Mouse (Mus musculus) ES-E14 (cell line): ENCODE measurements around the gene Cfap44. TPM values are rescaled to one million over a fixed set of nuclear protein-coding genes. Genes with fewer than 3 reads are reported as not detected.

ENCODE experiments used
- DNase-seq: peaks from one replicate; pipeline ENCODE4 v3.0.0-alpha.2; 2013; ENCODE audit warnings: low read depth, low spot score
- H3K27ac ChIP-seq: 2 replicates; pipeline ENCODE4 v1.5.1; 2012; ENCODE audit warnings: low read depth, mild to moderate bottlenecking, low read length, moderate library complexity, mixed read lengths; ENCODE audit not compliant: poor library complexity, insufficient read depth, severe bottlenecking
- H3K36me3 ChIP-seq: 2 replicates; pipeline ENCODE4 v1.6.1; 2012; ENCODE audit warnings: mild to moderate bottlenecking, low read length, moderate library complexity, mixed read lengths; ENCODE audit not compliant: control insufficient read depth, poor library complexity, insufficient read depth, severe bottlenecking
- H3K4me1 ChIP-seq, 2 experiments: fragments of 150-350 bp in 1 of 2; sonication (generic) in 1 of 2; 2 replicates each; pipeline ENCODE4 v1.6.1; 2012; ENCODE audit warnings: low read length in 2 of 2, mild to moderate bottlenecking in 1 of 2, mixed read lengths in 1 of 2; ENCODE audit not compliant: control insufficient read depth in 2 of 2, insufficient read depth in 2 of 2, poor library complexity in 1 of 2
- H3K4me3 ChIP-seq, 2 experiments: fragments of 150-350 bp in 1 of 2; sonication (generic) in 1 of 2; 2 replicates each; pipeline ENCODE4 v1.5.1; 2012; ENCODE audit warnings: low read length in 2 of 2, low read depth in 1 of 2, mild to moderate bottlenecking in 1 of 2, mixed read lengths in 1 of 2; ENCODE audit not compliant: insufficient read depth in 1 of 2, poor library complexity in 1 of 2, severe bottlenecking in 1 of 2
- H3K9ac ChIP-seq: 2 replicates; pipeline ENCODE4 v1.6.1; 2012; ENCODE audit warnings: low read depth, mild to moderate bottlenecking, low read length, mixed read lengths; ENCODE audit not compliant: poor library complexity, insufficient read depth, severe bottlenecking
- H3K9me3 ChIP-seq: fragments of 150-350 bp; sonication (generic); 2 replicates; pipeline ENCODE4 v1.6.1; 2012; ENCODE audit warnings: low read depth, mild to moderate bottlenecking, low read length; ENCODE audit not compliant: control insufficient read depth, insufficient read depth
- CHD2 ChIP-seq: IDR thresholded peaks from 2 replicates; pipeline ENCODE4 v1.6.1; 2014; ENCODE audit warnings: mild to moderate bottlenecking, low read depth, low read length, inconsistent platforms
- HCFC1 ChIP-seq: IDR thresholded peaks from 2 replicates; pipeline ENCODE4 v1.6.1; 2012; ENCODE audit warnings: low read length, inconsistent platforms, borderline replicate concordance; ENCODE audit not compliant: insufficient read depth
- MAFK ChIP-seq: IDR thresholded peaks from 2 replicates; pipeline ENCODE4 v1.6.1; 2014; ENCODE audit warnings: mild to moderate bottlenecking, low read depth, low read length, inconsistent platforms; ENCODE audit not compliant: insufficient read depth
- ZC3H11A ChIP-seq: IDR thresholded peaks from 2 replicates; pipeline ENCODE4 v1.6.1; 2012; ENCODE audit warnings: low read depth, mild to moderate bottlenecking, inconsistent platforms, low read length, borderline replicate concordance
- ZNF384 ChIP-seq: IDR thresholded peaks from 2 replicates; pipeline ENCODE4 v1.6.1; 2012; ENCODE audit warnings: low read depth, low read length, inconsistent platforms
- in situ Hi-C, 2 experiments: fragments of 600-800 bp; cut with MboI; formaldehyde crosslinking; loops; one replicate each; pipeline ENCODE4 v1.15.1; 2025; ENCODE audit warnings: low sequenced_read_pairs in 2 of 2, inconsistent platforms in 1 of 2; ENCODE audit not compliant: unreplicated experiment in 2 of 2
- total RNA-seq: library from RNA; depleted of rRNA; stranded (reverse); fragments of 300-350 nt; gene quantifications from 2 replicates; pipeline ENCODE4 v1.2.3, GENCODE M21; 2012

Cfap44 gene
- total RNA-seq, 1 experiment = 0.22 TPM

DNA sequence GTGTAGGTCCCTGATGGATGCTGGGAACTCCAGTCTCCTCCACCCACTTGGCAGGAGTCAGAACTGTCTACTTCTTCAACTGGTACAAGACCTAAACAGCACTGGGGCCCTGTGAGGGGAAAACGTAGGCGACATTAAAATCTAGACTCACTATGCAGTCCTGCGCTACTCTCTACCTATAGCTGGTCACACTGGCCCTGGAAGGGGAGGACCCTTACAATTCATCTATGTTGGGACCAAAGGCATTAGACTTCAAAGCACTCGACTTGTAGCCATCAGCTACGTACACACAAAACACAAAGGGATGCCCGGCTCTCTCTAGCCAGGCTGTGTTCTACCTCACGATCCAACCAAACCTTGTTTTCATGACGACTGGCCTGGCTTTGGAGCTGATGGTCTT, 91.1 kb downstream of the Cfap44 start:
- Histone ChIP-seq H3K9me3 (no peaks in the 10 kb centered on the region), H3K36me3 (no peaks in the 10 kb centered on the region; the same call in 1 of the 2 replicates), H3K27ac (no peak overlapping the region), H3K4me1 (peaks cover 0 to 2% of the 10 kb centered on the region in 2 experiments; a peak in 1 of 4 replicates), H3K4me3 (no peak overlapping the region), H3K9ac (no peak overlapping the region)
- in situ Hi-C loops = loop anchor here (10.0 kb wide), 1 partner anchor 209 kb away; no protein-coding TSS in a partner anchor
- TF ChIP-seq HCFC1 (no peak), ZNF384 (no peak), CHD2 (no peak), ZC3H11A (no peak)
- DNase-seq = no peak

DNA sequence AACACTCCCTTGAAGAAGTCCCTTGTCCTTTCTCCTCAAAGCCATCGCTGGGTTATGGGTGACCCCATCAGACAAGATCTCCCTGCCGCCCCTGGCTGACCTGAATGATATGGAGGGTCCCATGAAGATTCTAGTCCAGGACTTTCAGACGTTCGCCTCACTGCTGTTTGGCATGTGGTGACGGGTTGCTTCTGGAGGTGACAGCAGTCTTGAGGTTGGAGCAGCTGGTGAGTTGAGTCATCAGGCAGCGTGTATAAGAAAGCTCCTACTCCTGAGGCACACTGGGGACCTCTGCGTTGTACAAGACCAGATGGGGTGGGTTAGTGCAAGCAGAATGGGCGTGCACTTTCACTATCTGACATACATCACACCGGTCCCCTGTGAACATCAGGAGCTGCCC, 92.0 kb downstream of the Cfap44 start:
- Histone ChIP-seq H3K9ac (no peak overlapping the region), H3K4me1 (peaks cover 0 to 2% of the 10 kb centered on the region in 2 experiments; a peak in 1 of 4 replicates), H3K9me3 (no peaks in the 10 kb centered on the region), H3K27ac (no peak overlapping the region; the same call in 1 of the 2 replicates), H3K4me3 (no peak overlapping the region), H3K36me3 (no peaks in the 10 kb centered on the region; the same call in 1 of the 2 replicates)
- DNase-seq = no peak
- in situ Hi-C loops = loop anchor here (10.0 kb wide), 1 partner anchor 208 kb away; no protein-coding TSS in a partner anchor
- TF ChIP-seq CHD2 (no peak), MAFK (no peak), ZC3H11A (no peak), ZNF384 (no peak), HCFC1 (no peak)

DNA sequence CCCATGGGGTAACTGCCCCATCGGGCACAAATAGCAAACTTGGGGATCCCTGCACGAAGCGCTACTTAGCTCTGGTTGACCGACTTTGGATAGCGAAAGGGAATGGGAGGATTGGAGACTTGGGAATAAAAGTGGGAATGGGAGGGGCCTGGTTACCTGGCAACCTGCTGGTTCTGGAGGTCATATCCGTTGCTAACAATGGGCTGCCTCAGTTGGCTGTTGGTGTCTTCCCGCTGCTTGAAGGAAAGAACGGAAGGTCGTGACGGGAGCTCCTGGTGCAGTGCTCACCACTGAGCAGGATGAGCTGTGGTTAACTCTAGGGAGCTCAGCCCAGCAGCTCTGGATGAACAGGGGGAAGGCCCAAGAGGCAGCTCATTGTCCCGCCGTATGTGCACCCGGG, 92.6 kb downstream of the Cfap44 start:
- Histone ChIP-seq H3K36me3 (no peaks in the 10 kb centered on the region; the same call in 1 of the 2 replicates), H3K4me1 (peaks cover 0 to 2% of the 10 kb centered on the region in 2 experiments; a peak in 1 of 4 replicates), H3K9me3 (no peaks in the 10 kb centered on the region), H3K9ac (no peak overlapping the region), H3K4me3 (no peak overlapping the region), H3K27ac (no peak overlapping the region)
- DNase-seq = peak; percentile 29
- in situ Hi-C loops = loop anchor here (10.0 kb wide), 1 partner anchor 208 kb away; no protein-coding TSS in a partner anchor
- TF ChIP-seq MAFK = no peak
- TF ChIP-seq ZNF384 = no peak
- TF ChIP-seq ZC3H11A = no peak
- TF ChIP-seq HCFC1 = no peak
- TF ChIP-seq CHD2 = no peak

DNA sequence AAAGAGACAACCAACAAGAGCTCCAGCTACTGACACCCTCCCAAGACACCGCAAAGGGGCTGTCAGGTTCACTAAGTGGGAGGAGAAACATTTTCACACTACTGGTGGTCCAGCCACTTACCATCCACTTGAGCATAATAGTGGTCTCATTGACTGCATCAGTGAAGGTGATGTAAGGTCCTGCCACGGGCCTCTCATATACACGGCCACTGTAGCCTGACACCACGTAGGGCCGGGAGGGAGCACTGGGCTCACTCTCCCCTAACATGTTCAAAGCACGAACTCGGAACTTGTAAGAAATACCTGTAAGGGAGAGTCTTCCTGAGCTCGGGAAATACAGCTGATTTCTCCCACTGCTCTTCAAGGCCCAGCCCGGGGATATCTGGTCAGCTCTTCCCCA, 96.5 kb downstream of the Cfap44 start:
- no peak overlapping the region for H3K4me3 ChIP-seq
- in situ Hi-C loops = no loop called here
- DNase-seq = no peak
- TF ChIP-seq ZNF384 (no peak), HCFC1 (no peak), MAFK (no peak)
- no peak overlapping the region for H3K9ac ChIP-seq
- H3K4me1 ChIP-seq = peaks cover 0 to 2% of the 10 kb centered on the region in 2 experiments; a peak in 1 of 4 replicates
- H3K9me3 ChIP-seq = no peaks in the 10 kb centered on the region
- no peak overlapping the region for H3K27ac ChIP-seq
- no peaks in the 10 kb centered on the region; the same call in 1 of the 2 replicates for H3K36me3 ChIP-seq

DNA sequence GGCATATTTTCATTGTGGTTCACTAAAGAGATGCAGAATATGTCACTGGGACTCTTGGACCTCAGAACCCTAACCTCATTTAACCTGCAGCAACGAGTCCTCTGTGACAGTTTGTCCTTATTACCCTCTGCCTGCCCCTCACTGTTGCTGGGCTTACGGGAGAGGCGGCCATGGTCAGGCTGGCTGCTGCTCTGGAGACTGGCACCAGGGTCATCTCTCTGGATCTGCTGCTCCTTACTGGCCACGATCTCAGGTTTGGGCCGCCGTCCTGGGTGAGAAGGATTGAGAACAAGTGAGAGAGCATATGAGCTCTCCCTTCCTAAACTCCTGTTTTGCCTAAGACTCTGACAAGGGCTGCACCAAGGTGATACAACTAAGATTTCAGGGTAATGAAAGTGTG, 97.6 kb downstream of the Cfap44 start:
- Histone ChIP-seq H3K4me3 (no peak overlapping the region), H3K36me3 (no peaks in the 10 kb centered on the region; the same call in 1 of the 2 replicates), H3K4me1 (peaks cover 0 to 2% of the 10 kb centered on the region in 2 experiments; a peak in 1 of 4 replicates), H3K27ac (no peak overlapping the region), H3K9me3 (no peaks in the 10 kb centered on the region), H3K9ac (no peak overlapping the region)
- TF ChIP-seq ZNF384 = no peak
- TF ChIP-seq ZC3H11A = no peak
- DNase-seq = no peak
- in situ Hi-C loops = no loop called here
